Mouse (Mus musculus) embryonic fibroblast, embryonic 13.5 days (primary cell): ENCODE data around the gene Basp1.

ENCODE experiments used
- CTCF ChIP-seq: IDR thresholded peaks from 2 replicates; pipeline ENCODE4 v1.5.1; 2011; ENCODE audit warnings: mild to moderate bottlenecking, control low read depth, low read length, moderate library complexity, borderline replicate concordance; ENCODE audit not compliant: insufficient read depth
- POLR2A ChIP-seq: IDR thresholded peaks from 2 replicates; pipeline ENCODE4 v1.6.1; 2011; ENCODE audit warnings: low read depth, mild to moderate bottlenecking, control low read depth, low read length, moderate library complexity

- TF ChIP-seq CTCF = no peak
- no peak for TF ChIP-seq POLR2A
Observed at GRCm38 (mm10) chr15:25411461-25411860, 2.1 kb downstream of the Basp1 start.
